In the genomic region with DNA sequence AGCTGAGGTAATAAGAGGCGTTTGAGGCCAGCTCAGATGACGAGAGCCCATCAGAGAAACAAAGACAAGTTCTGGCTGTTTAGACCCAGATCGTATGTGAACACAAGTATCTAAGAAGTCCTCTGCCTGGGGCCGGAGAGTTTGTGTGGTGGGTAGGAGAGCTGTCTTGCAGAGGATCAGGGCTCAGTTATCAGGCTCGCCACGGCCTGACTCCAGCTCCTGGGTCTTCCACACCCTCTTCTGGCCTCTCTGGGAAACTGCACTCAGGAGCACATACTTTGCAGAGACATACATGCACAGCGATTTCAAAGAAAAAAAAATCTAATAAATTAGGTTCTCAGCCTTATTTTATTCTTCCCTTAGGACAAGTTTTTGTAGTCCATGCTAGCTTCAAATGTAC, we compare ENCODE assay signal across 1 mouse cellular context.
TF ChIP-seq lines count a peak whose summit lies in the region.

No protein-coding gene starts in this region.

TF ChIP-seq in MEL, 35 proteins besides CTCF, POLR2A, EP300 and RAD21:
- TF ChIP-seq ZC3H11A (IDR thresholded peaks at IDR 0.05; ENCODE audit: low read depth, low read length) (no peak), TAL1 (IDR thresholded peaks at IDR 0.05; ENCODE audit: low read length) (no peak), CHD2 (IDR thresholded peaks at IDR 0.05; ENCODE audit: low read length) (no peak), SIN3A (IDR thresholded peaks at IDR 0.05; ENCODE audit: low read length) (no peak), TBP (IDR thresholded peaks at IDR 0.05; ENCODE audit: low read depth, low read length) (no peak), JUND (IDR thresholded peaks at IDR 0.05; ENCODE audit: low read depth, low read length) (no peak), ZKSCAN1 (IDR thresholded peaks at IDR 0.05; ENCODE audit: low read depth, low read length) (no peak), SMC3 (IDR thresholded peaks at IDR 0.05; ENCODE audit: low read depth, low read length) (no peak), ZMIZ1 (IDR thresholded peaks at IDR 0.05; ENCODE audit: low read depth, low read length) (no peak), HCFC1 (IDR thresholded peaks at IDR 0.05; ENCODE audit: low read depth, low read length) (no peak)
